Mouse (Mus musculus) heart, embryonic 10.5 days (tissue): Measurements from ENCODE around the gene Nfya. TPM values are rescaled to one million over a fixed set of nuclear protein-coding genes. Genes with fewer than 3 reads are reported as not detected.

Source experiments
- DNase-seq: peaks from one replicate; pipeline ENCODE4 v3.0.0-alpha.2; 2017; ENCODE audit warnings: low spot score
- H3K27ac ChIP-seq: fragments of 300-500 bp; sonication (generic); 2 replicates; pipeline ENCODE4 v1.5.1; 2016; ENCODE audit warnings: mild to moderate bottlenecking
- H3K27me3 ChIP-seq: fragments of 300-500 bp; sonication (generic); 2 replicates; pipeline ENCODE4 v1.6.1; 2016; ENCODE audit warnings: mild to moderate bottlenecking; ENCODE audit not compliant: poor library complexity, insufficient read depth, severe bottlenecking
- H3K36me3 ChIP-seq: fragments of 300-500 bp; sonication (generic); 2 replicates; pipeline ENCODE4 v1.6.1; 2016; ENCODE audit warnings: mild to moderate bottlenecking, moderate library complexity
- H3K4me1 ChIP-seq: fragments of 300-500 bp; sonication (generic); 2 replicates; pipeline ENCODE4 v1.6.1; 2016; ENCODE audit warnings: mild to moderate bottlenecking
- H3K4me3 ChIP-seq: fragments of 300-500 bp; sonication (generic); 2 replicates; pipeline ENCODE4 v1.5.1; 2016; ENCODE audit warnings: mild to moderate bottlenecking, moderate library complexity
- H3K9me3 ChIP-seq: fragments of 300-500 bp; sonication (generic); 2 replicates; pipeline ENCODE4 v1.6.1; 2016; ENCODE audit warnings: mild to moderate bottlenecking, moderate library complexity
- WGBS: fragments of 180-500 bp; shearing (Covaris S2); methylation state at CpG from one replicate; pipeline ENCODE4 v1.1.7; 2016; 5-methylcytosine and 5-hydroxymethylcytosine counted together
- polyA plus RNA-seq: library from polyadenylated mRNA; unstranded; fragments of >200 nt; fragmentation: Nextera tagmentation; extraction: Ambion mirVana; gene quantifications from 2 replicates; pipeline ENCODE4 v1.2.1, GENCODE M21; 2016

Gene Nfya
- polyA plus RNA-seq, 1 experiment from 2014 or later = 17.3 TPM

DNA sequence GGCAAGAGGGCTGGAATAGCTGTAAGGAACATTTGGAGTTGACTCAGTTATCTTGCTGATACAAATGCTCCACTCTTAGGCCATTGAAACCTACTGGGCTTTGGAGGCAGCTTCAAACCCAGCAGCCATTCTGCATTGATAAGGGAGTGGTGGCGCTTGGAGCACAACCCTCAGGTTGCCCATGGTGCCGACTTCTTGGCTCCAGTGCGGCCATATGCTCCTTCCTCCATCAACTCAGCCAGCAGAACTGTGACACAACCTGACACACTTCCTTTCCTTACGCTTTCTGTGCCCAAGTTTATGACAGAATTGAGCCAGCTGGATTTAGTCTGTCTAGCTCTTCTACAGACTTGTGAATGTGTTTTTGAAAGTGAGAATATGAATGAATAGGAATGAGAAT is 2.6 kb downstream of the Nfya start:
- DNase-seq = no peak
- 68% methylated on average over 4 of the region's 4 CpGs for WGBS
- H3K9me3 ChIP-seq = no peaks in the 10 kb centered on the region
- H3K4me1 ChIP-seq = peaks cover 23% of the 10 kb centered on the region
- H3K36me3 ChIP-seq = 0 out of 2 replicates have a peak, but pooled peaks cover 4% of the 10 kb centered on the region
- H3K4me3 ChIP-seq = peak overlapping the region; percentile 91; the same call in 1 of the 2 replicates
- no peak overlapping the region; the same call in 1 of the 2 replicates for H3K27ac ChIP-seq
- no peaks in the 10 kb centered on the region for H3K27me3 ChIP-seq

DNA sequence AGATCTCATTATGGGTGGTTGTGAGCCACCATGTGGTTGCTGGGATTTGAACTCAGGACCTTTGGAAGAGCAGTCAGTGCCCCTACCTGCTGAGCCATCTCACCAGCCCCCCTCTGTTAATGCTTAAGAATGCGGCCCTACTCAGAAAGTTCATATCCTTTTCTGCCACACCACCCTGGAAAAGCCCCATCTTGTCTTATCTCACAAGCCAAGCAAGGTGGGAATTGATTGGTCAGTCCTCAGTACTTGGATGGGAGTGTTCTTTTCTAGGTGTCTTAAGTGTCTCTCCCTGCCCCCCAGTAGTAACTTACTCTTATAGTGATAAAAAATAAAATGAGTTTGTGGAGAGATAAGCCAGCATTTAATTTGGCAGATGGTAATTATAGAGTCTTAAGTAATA is 5.0 kb downstream of the Nfya start:
- H3K4me1 ChIP-seq = peaks cover 22% of the 10 kb centered on the region
- peaks cover 10% of the 10 kb centered on the region for H3K36me3 ChIP-seq
- H3K4me3 ChIP-seq = no peak overlapping the region
- no peaks in the 10 kb centered on the region for H3K9me3 ChIP-seq
- no peak for DNase-seq
- no peaks in the 10 kb centered on the region for H3K27me3 ChIP-seq
- H3K27ac ChIP-seq = no peak overlapping the region
- 65% methylated on average over 1 of the region's 1 CpGs for WGBS

DNA sequence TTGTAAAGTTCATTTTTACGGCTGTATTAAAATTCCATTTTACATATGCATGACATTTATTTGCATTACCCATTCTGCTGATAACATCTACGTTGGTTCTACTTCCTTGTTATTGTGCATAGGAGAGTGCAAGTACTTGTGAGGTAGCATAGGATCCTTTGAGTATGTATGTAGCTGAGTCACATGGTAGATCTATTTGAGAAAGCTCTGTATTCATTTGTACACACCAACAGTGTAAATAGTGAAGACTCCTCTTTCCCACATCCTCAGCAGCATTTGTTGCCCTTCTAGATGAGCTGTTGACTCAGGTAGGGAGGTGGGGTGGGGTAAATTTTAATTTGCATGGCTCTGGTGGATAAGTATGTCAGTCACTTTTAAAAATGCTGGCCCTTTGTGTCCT is 5.9 kb downstream of the Nfya start:
- Histone ChIP-seq H3K27ac (no peak overlapping the region), H3K4me1 (peaks cover 22% of the 10 kb centered on the region), H3K27me3 (no peaks in the 10 kb centered on the region), H3K4me3 (no peak overlapping the region), H3K36me3 (peaks cover 19% of the 10 kb centered on the region), H3K9me3 (no peaks in the 10 kb centered on the region)
- no peak for DNase-seq
- WGBS = 91% methylated on average over 2 of the region's 2 CpGs

DNA sequence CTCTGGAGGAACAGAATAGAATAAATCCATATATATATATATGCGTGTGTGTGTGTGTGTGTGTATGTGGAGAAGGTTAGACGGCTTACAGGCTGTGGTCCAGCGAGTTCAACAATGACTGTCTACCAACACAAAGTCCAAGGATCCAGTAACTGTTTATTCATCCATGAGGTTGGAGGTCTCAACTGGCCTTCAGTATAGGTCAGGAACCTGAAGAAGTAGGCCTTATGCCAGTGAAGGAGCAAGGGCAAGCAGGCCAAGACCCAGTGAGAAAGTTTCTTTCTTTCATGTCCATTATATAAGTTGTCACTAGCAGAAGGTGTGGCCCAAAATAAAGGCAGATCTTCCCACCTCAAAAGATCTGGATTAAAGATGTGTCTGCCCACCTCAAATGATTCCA is 7.0 kb downstream of the Nfya start:
- WGBS = 94% methylated on average over 3 of the region's 3 CpGs
- Histone ChIP-seq H3K4me1 (peaks cover 14% of the 10 kb centered on the region), H3K27me3 (no peaks in the 10 kb centered on the region), H3K27ac (no peak overlapping the region), H3K36me3 (peaks cover 30% of the 10 kb centered on the region), H3K4me3 (no peak overlapping the region), H3K9me3 (no peaks in the 10 kb centered on the region)
- DNase-seq = no peak

DNA sequence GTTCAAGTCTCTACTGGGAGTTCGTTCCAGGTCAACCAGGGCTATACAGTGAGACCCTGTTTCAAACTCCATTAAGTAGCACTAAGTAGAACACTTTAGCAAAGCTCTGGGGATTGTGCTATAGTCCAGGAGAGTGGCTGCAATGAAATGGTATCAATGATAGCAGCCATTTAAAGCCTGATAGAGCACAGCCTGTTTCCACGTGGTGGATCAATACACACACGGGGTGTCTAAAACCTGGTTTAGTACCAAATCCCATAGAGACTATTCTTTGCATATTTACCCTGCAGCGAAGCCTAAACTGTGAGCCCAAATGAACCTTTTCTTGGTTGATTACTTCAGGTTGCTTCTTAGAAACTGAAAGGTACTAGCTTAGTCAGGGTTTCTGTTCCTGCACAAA is 8.0 kb downstream of the Nfya start:
- Histone ChIP-seq H3K4me3 (no peak overlapping the region), H3K36me3 (peaks cover 40% of the 10 kb centered on the region)

DNA sequence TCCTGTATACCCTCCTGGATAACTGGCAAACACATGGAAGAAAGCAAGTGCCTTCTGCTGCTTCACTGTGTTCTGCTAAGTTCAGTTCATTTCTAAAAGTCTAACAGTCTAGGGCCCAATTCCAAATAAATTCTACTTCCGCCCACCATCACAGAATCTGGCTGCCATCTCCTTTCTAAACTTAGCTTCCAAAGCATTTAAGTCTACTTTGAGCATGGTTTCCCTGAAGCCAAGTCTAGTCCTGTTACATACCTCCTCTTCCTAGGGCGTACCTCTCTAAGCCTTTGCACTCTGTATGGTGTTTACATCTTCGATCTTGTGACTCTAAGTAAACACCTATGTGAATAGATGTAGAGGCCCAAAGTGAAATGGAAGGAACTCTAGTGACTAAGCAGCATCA is 17.1 kb downstream of the Nfya start:
- H3K27ac ChIP-seq = no peak overlapping the region
- H3K36me3 ChIP-seq = peaks cover 97% of the 10 kb centered on the region
- peak; percentile 19 for DNase-seq
- H3K4me3 ChIP-seq = no peak overlapping the region
- no peaks in the 10 kb centered on the region for H3K9me3 ChIP-seq
- no peaks in the 10 kb centered on the region for H3K4me1 ChIP-seq
- 92% methylated on average over 3 of the region's 3 CpGs for WGBS
- H3K27me3 ChIP-seq = no peaks in the 10 kb centered on the region

More for the DNA sequence above, 8.0 kb downstream of the Nfya start:
- 92% methylated on average over 4 of the region's 4 CpGs for WGBS
- no peaks in the 10 kb centered on the region for H3K27me3 ChIP-seq
- H3K27ac ChIP-seq = no peak overlapping the region
- peaks cover 5% of the 10 kb centered on the region; the same call in 1 of the 2 replicates for H3K4me1 ChIP-seq
- DNase-seq = no peak
- no peaks in the 10 kb centered on the region for H3K9me3 ChIP-seq

DNA sequence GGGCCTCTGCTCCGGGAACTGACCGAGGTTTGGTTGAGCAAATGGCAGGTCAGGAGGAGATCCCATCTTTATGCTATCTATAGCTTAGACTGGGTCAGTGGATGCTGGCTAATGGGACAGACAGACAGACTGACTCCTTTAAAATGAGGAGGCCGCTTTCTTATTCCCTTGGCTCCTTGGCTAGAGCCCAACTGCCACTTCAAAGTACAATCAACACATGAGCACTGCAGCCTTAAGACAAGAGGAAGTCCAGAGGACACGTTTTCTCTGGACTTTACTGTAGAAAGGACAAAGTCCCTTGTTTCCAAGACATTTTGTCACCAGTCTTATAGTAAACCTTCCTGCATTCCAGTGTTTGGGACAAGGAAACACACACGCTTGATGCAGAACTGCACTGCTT is 18.3 kb downstream of the Nfya start:
- Histone ChIP-seq H3K27ac (no peak overlapping the region), H3K27me3 (no peaks in the 10 kb centered on the region), H3K9me3 (no peaks in the 10 kb centered on the region), H3K36me3 (peaks cover 94% of the 10 kb centered on the region), H3K4me3 (no peak overlapping the region), H3K4me1 (no peaks in the 10 kb centered on the region)
- WGBS = 87% methylated on average over 5 of the region's 5 CpGs
- DNase-seq = peak; percentile 71

DNA sequence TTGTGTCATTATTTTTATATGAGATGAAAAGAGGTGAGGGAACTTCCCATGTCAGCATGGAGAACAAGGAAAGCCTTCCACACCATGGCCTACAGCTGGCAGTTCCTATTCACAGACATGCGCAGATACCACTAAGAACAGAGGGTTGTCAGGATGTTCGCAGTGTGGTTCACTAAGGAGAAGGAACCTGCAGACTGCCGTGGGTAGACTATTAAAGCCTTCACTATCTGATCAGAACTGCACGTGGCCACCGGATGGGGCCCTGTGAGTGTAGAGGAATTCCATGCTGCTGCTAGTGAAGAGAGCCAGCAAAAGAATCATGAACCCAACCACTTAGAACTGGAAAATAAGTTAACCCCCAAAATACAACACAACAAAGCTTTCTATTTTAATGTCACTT is 20.3 kb downstream of the Nfya start:
- H3K4me3 ChIP-seq = no peak overlapping the region
- WGBS = 82% methylated on average over 5 of the region's 5 CpGs
- peaks cover 83% of the 10 kb centered on the region for H3K36me3 ChIP-seq
- no peaks in the 10 kb centered on the region for H3K9me3 ChIP-seq
- peak; percentile 14 for DNase-seq
- H3K4me1 ChIP-seq = no peaks in the 10 kb centered on the region
- H3K27ac ChIP-seq = no peak overlapping the region
- no peaks in the 10 kb centered on the region for H3K27me3 ChIP-seq

DNA sequence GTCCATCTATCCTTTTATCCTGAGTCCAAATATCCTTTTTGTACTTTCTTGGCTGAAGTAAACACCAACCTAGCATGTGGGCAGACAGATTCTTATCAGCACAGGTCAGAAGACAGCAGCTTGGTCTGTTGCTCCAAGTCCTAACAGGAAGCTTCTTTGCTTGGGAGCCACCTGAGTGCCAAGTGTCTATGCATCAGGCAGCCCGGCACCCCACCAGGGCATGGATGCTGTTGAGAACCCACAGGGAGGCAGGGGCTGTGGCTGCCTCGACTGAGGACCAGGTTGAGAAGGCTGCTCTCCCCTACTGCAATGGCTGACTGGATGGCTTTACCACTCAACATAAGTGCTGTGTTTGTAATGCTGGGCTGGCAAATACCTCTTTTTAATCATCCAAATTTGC is 21.0 kb downstream of the Nfya start:
- H3K27me3 ChIP-seq = no peaks in the 10 kb centered on the region
- DNase-seq = peak; percentile 64
- H3K4me3 ChIP-seq = no peak overlapping the region
- H3K27ac ChIP-seq = no peak overlapping the region
- WGBS = 78% methylated on average over 2 of the region's 2 CpGs
- peaks cover 76% of the 10 kb centered on the region for H3K36me3 ChIP-seq
- no peaks in the 10 kb centered on the region for H3K4me1 ChIP-seq
- no peaks in the 10 kb centered on the region for H3K9me3 ChIP-seq

DNA sequence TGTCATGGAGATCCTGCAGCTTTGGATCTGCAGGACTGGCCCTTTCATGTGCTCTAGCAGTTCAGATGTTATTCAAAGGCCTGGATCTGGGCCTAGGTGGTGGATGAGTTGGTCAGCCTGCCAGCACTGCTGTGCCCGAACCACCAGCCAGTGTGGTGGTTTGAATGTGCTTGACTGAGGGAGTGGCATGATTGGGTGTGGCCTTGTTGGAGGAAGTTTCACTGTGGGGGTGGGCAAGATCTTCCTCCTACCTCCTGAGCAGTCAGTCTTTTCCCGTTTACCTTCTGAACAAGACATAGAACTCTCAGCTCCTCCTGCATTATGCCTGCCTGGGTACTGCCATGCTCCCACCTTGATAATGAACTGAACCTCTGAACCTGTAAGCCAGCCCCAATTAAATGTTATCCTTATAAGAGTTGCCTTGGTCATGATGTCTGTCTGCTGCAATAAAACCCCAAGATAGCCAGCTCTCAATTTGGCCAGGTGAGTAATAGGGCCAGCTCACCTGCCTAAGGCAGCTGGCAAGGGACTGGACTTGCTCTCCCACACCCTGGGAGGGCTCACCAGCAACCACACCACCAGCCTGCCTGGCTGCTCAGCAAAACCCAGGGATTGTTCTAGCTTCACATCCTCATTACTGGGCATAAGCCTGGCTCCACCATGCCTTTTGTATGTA is 23.8 kb downstream of the Nfya start:
- peaks cover 48% of the 10 kb centered on the region for H3K36me3 ChIP-seq
- H3K9me3 ChIP-seq = no peaks in the 10 kb centered on the region
- 81% methylated on average over 2 of the region's 2 CpGs for WGBS
- no peak overlapping the region for H3K4me3 ChIP-seq
- no peak overlapping the region for H3K27ac ChIP-seq
- H3K27me3 ChIP-seq = no peaks in the 10 kb centered on the region
- no peaks in the 10 kb centered on the region for H3K4me1 ChIP-seq
- DNase-seq = no peak

DNA sequence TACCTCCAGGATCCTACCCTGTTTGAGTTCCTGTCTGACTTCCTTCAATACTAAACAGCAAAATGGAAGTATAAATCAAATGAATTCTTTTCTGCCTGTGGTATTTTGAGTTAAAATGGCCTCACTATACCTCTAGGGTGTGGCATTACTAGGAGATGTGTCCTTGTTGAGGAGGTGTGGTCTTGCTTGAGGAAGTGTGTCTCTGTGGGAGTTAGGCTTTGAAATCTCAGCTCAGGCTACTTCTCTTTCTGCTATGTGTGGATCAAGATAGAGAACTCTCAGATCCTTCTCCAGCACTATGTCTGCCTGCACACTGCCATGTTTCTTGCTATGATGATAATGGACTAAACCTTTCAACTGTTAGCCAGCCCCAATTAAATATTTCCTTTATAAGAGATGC is 30.7 kb downstream of the Nfya start:
- H3K27ac ChIP-seq = no peak overlapping the region
- no peaks in the 10 kb centered on the region for H3K27me3 ChIP-seq

DNA sequence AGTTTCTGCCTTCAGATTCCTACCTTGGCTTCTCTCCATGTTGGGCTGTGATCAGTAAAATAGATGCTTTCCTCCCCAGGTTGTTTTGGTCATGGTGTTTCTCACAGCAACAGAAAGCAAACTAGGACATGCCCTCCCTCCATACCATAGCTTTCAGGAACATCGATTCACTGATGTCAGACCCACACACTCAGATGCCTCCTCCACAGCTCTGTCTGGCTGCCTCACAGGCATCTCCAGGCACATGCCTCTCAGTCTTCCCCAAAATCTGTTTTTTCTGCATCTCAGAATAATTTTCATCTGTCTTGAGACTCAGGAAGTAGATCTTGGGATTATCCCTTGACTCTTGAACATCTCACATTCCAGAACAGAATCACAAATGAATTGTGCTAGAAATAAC is 33.6 kb downstream of the Nfya start:
- Histone ChIP-seq H3K27me3 (no peaks in the 10 kb centered on the region), H3K9me3 (no peaks in the 10 kb centered on the region), H3K27ac (no peak overlapping the region), H3K4me3 (no peak overlapping the region), H3K4me1 (no peaks in the 10 kb centered on the region), H3K36me3 (no peaks in the 10 kb centered on the region)
- 81% methylated on average over 1 of the region's 1 CpGs for WGBS
- no peak for DNase-seq

More for the DNA sequence above, 30.7 kb downstream of the Nfya start:
- Histone ChIP-seq H3K9me3 (no peaks in the 10 kb centered on the region), H3K4me1 (no peaks in the 10 kb centered on the region), H3K36me3 (no peaks in the 10 kb centered on the region), H3K4me3 (no peak overlapping the region)
- DNase-seq = no peak

DNA sequence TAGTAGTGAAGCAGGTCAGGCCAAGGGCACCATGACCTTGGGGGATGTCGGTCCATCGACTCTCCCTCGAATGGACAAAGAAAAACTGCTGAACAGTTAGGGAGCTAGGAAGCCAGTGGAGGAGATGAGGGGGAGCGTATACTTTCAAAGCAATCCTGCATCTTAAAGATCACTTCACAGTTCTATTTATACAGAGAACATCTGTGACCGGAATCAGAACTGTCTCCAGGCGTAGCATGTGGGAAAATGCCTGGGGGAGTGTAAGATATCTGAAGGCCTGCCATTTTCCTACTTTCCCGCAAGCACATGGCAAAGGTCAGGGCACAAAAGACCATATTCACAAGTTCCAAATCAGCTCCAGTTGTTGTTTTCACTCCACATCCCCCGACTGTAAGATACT is 36.7 kb downstream of the Nfya start:
- no peaks in the 10 kb centered on the region for H3K27me3 ChIP-seq
- no peak overlapping the region for H3K4me3 ChIP-seq
- H3K27ac ChIP-seq = no peak overlapping the region
- no peaks in the 10 kb centered on the region for H3K36me3 ChIP-seq
- 71% methylated on average over 8 of the region's 8 CpGs for WGBS
- H3K9me3 ChIP-seq = no peaks in the 10 kb centered on the region
- H3K4me1 ChIP-seq = no peaks in the 10 kb centered on the region
- no peak for DNase-seq

DNA sequence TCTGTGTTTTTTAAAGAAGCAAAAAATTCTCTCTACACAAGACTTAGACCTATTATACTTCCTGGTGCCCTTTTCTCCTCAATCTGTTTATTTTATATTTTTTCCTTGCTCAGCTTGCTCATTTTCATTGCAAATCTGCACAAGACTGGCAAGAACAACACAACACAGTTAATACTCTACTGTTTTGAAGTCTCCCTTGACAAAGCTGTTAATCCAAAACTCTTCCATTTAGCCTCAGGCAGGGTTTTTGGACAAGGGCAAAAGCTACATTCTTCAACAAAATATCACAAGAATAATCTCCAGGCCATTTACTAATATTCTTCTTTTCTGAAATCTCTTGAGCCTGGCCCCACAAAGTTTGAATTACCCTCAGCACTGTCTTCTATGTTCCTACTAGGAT is 38.1 kb downstream of the Nfya start:
- H3K9me3 ChIP-seq = no peaks in the 10 kb centered on the region
- no peak for DNase-seq
- H3K27me3 ChIP-seq = no peaks in the 10 kb centered on the region
- H3K36me3 ChIP-seq = no peaks in the 10 kb centered on the region
- no peaks in the 10 kb centered on the region for H3K4me1 ChIP-seq
- H3K4me3 ChIP-seq = no peak overlapping the region
- H3K27ac ChIP-seq = no peak overlapping the region
